Mouse (Mus musculus) layer of hippocampus, postnatal 36 days (tissue): ENCODE data around the gene Vmn2r38. TPM values are rescaled to one million over a fixed set of nuclear protein-coding genes. Genes with fewer than 3 reads are reported as not detected.
"Not testable (repeated sequence)": the region's sequence is repeated elsewhere in the genome, so short reads cannot be mapped to it uniquely, and the experiment has no call there.

Source experiments
- DNase-seq, 2 experiments: peaks; one replicate each; pipeline ENCODE4 v3.0.0; 2022
- total RNA-seq, 2 experiments: library from RNA; stranded (reverse); gene quantifications; 2 replicates each; pipeline ENCODE4 v1.2.3; 2021

The Vmn2r38 gene
- total RNA-seq = not detected

- DNase-seq = not testable (repeated sequence)
These were observed at the start of gene Vmn2r38 for GRCm38 (mm10) chr7:9097781-9098180. TSS of gene Vmn2r38 (minus strand) at chr7:9097881.

GRCm38 (mm10) chr7:9065353-9065752 lies 32.3 kb downstream of the Vmn2r38 start:
- DNase-seq = not testable (repeated sequence)

- not testable (repeated sequence) for DNase-seq
These were observed 67.0 kb downstream of the Vmn2r38 start, which contains the start of gene Vmn2r39 for GRCm38 (mm10) chr7:9030698-9031097. TSS of gene Vmn2r39 (minus strand) at chr7:9030798.

Other genes starting within 250 kb of the Vmn2r38 start
- not detected for gene Vmn2r40, start 166.4 kb downstream of the Vmn2r38 start, total RNA-seq
- not detected for gene Vmn2r39, start 67.1 kb downstream of the Vmn2r38 start, total RNA-seq
- not detected for gene Vmn2r37, start 125.8 kb upstream of the Vmn2r38 start, total RNA-seq